Mouse (Mus musculus) kidney, postnatal 0 days (tissue): ENCODE measurements around the gene Vangl1. TPM values are rescaled to one million over a fixed set of nuclear protein-coding genes. Genes with fewer than 3 reads are reported as not detected.
A peak's percentile ranks its signal among the peaks of the same experiment; 100 is the strongest.

Experiments
- ATAC-seq: fragments of 200-750 bp; cut with Nextera tagmentation; replicated peaks from 2 replicates; pipeline ENCODE4 v1.8.0; 2017; ENCODE audit warnings: low read depth, moderate number of reproducible peaks, moderate TSS enrichment, moderate library complexity; ENCODE audit not compliant: low FRiP score
- DNase-seq: peaks from one replicate; pipeline ENCODE4 v3.0.0-alpha.2; 2016; ENCODE audit warnings: low spot score
- H3K27ac ChIP-seq: fragments of 300-500 bp; sonication (generic); 2 replicates; pipeline ENCODE4 v1.5.1; 2014; ENCODE audit warnings: mild to moderate bottlenecking
- H3K27me3 ChIP-seq: fragments of 300-500 bp; sonication (generic); 2 replicates; pipeline ENCODE4 v1.6.1; 2014; ENCODE audit warnings: low read length, mixed read lengths; ENCODE audit not compliant: insufficient read depth
- H3K36me3 ChIP-seq: fragments of 300-500 bp; sonication (generic); 2 replicates; pipeline ENCODE4 v1.6.1; 2014; ENCODE audit warnings: low read length, mixed read lengths; ENCODE audit not compliant: insufficient read depth
- H3K4me1 ChIP-seq: fragments of 300-500 bp; sonication (generic); replicated peaks from 2 replicates; pipeline ENCODE4 v1.6.1; 2014; ENCODE audit warnings: antibody characterized with exemption, low read length, mixed read lengths; ENCODE audit not compliant: insufficient read depth
- H3K4me2 ChIP-seq: fragments of 300-500 bp; sonication (generic); 2 replicates; pipeline ENCODE4 v1.6.1; 2014; ENCODE audit warnings: mild to moderate bottlenecking, low read length, moderate library complexity, mixed read lengths
- H3K4me3 ChIP-seq: fragments of 300-500 bp; sonication (generic); replicated peaks from 2 replicates; pipeline ENCODE4 v1.5.1; 2014; ENCODE audit warnings: low read depth, low read length
- H3K9ac ChIP-seq: fragments of 300-500 bp; sonication (generic); 2 replicates; pipeline ENCODE4 v1.6.1; 2014; ENCODE audit warnings: low read depth, low read length
- H3K9me3 ChIP-seq: fragments of 300-500 bp; sonication (generic); replicated peaks from 2 replicates; pipeline ENCODE4 v1.6.1; 2016; ENCODE audit warnings: low read length, inconsistent platforms, mixed read lengths
- CTCF ChIP-seq: IDR thresholded peaks from 2 replicates; pipeline ENCODE4 v1.5.1; 2016; ENCODE audit warnings: antibody characterized with exemption, low read depth, mild to moderate bottlenecking, moderate library complexity
- WGBS: fragments of 180-500 bp; shearing (Covaris S2); extraction: QIAGEN DNeasy Blood & Tissue Kit; methylation state at CpG from one replicate; pipeline ENCODE4 v1.1.7; 2014; 5-methylcytosine and 5-hydroxymethylcytosine counted together
- polyA plus RNA-seq: library from polyadenylated mRNA; unstranded; fragments of >200 nt; fragmentation: Nextera tagmentation; extraction: Ambion mirVana; gene quantifications from 2 replicates; pipeline ENCODE4 v1.2.1, GENCODE M21; 2015

The Vangl1 gene
- polyA plus RNA-seq, 1 experiment from 2014 or later, result 12.8 TPM

DNA sequence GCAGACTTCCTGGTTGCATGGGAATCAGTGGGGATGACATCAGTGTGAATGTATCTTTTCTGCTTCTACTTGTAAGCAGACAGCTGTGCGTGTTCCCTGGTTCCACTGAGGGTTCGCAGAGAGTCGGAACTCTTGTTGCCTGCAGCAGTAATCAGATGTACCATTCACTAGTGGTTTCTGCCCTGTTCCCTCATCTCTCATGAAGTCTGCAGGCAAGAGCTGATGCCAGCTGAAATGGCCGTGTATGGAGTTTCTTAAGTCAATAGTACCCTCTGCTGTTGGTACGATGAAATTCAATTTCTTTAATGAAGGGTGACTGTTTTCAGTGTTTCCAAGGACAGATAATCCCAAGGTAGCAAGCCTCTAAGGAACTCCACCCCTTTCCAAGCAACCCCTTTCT lies 38.4 kb upstream of the Vangl1 start:
- Histone ChIP-seq H3K9ac (no peak overlapping the region), H3K27ac (no peak overlapping the region), H3K9me3 (no peaks in the 10 kb centered on the region), H3K27me3 (no peaks in the 10 kb centered on the region), H3K4me2 (no peak overlapping the region), H3K4me3 (no peak overlapping the region), H3K4me1 (no peaks in the 10 kb centered on the region), H3K36me3 (no peaks in the 10 kb centered on the region)
- WGBS, result 56% methylated on average over 5 of the region's 5 CpGs
- peak; percentile 59; the same call in 1 of the 2 replicates for ATAC-seq
- TF ChIP-seq CTCF, result peak; percentile 72
- peak; percentile 89 for DNase-seq

- Histone ChIP-seq H3K27ac (no peak overlapping the region), H3K27me3 (no peaks in the 10 kb centered on the region), H3K4me2 (no peak overlapping the region), H3K9me3 (no peaks in the 10 kb centered on the region), H3K9ac (no peak overlapping the region), H3K4me1 (no peaks in the 10 kb centered on the region), H3K4me3 (no peak overlapping the region), H3K36me3 (no peaks in the 10 kb centered on the region)
- ATAC-seq (no peak), DNase-seq (no peak)
- 88% methylated on average over 9 of the region's 9 CpGs for WGBS
- TF ChIP-seq CTCF, result no peak
Observed at GRCm38 (mm10) chr3:102231418-102232134, 27.1 kb upstream of the Vangl1 start.

DNA sequence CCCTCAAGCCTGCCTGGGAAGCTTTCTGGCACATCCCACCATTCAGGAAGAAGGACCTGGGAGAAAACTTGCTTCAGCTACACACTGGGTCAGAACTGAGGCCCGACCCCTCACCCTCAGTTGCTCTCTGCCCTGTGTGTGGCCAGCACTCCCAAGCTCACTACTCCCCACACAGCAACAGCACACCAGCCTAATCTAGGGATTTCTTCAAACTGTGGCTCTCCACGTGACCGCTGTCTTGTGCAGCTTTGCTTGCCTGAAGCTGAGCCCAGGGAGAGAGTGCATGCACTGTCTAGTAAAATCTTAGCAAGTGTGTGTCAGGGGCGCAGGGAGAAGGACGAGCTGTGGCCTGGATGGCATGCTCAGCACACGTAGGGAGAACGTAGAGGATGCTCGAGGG lies 18.3 kb upstream of the Vangl1 start:
- Histone ChIP-seq H3K27ac (no peak overlapping the region), H3K4me1 (no peaks in the 10 kb centered on the region), H3K36me3 (no peaks in the 10 kb centered on the region), H3K9ac (no peak overlapping the region), H3K4me2 (no peak overlapping the region), H3K4me3 (no peak overlapping the region), H3K9me3 (no peaks in the 10 kb centered on the region), H3K27me3 (no peaks in the 10 kb centered on the region)
- DNase-seq, result no peak
- no peak for TF ChIP-seq CTCF
- ATAC-seq, result no peak
- WGBS, result 87% methylated on average over 8 of the region's 8 CpGs

- no peak overlapping the region for H3K27ac ChIP-seq
- TF ChIP-seq CTCF, result no peak
- H3K36me3 ChIP-seq, result no peaks in the 10 kb centered on the region
- no peak overlapping the region for H3K4me2 ChIP-seq
- H3K9me3 ChIP-seq, result no peaks in the 10 kb centered on the region
- H3K27me3 ChIP-seq, result no peaks in the 10 kb centered on the region
- 62% methylated on average over 2 of the region's 2 CpGs for WGBS
- no peaks in the 10 kb centered on the region for H3K4me1 ChIP-seq
- DNase-seq, result no peak
- ATAC-seq, result no peak
- H3K4me3 ChIP-seq, result no peak overlapping the region
- H3K9ac ChIP-seq, result no peak overlapping the region
Observed at GRCm38 (mm10) chr3:102218301-102218700, 13.8 kb upstream of the Vangl1 start.

GRCm38 (mm10) chr3:102214736-102215135 lies 10.2 kb upstream of the Vangl1 start:
- H3K4me2 ChIP-seq, result no peak overlapping the region
- H3K27ac ChIP-seq, result no peak overlapping the region
- H3K9ac ChIP-seq, result no peak overlapping the region
- ATAC-seq, result no peak
- no peak overlapping the region for H3K4me3 ChIP-seq
- no peak for TF ChIP-seq CTCF
- H3K9me3 ChIP-seq, result no peaks in the 10 kb centered on the region
- no peaks in the 10 kb centered on the region for H3K36me3 ChIP-seq
- DNase-seq, result no peak
- no peaks in the 10 kb centered on the region for H3K27me3 ChIP-seq
- H3K4me1 ChIP-seq, result no peaks in the 10 kb centered on the region
- WGBS, result 80% methylated on average over 4 of the region's 4 CpGs

DNA sequence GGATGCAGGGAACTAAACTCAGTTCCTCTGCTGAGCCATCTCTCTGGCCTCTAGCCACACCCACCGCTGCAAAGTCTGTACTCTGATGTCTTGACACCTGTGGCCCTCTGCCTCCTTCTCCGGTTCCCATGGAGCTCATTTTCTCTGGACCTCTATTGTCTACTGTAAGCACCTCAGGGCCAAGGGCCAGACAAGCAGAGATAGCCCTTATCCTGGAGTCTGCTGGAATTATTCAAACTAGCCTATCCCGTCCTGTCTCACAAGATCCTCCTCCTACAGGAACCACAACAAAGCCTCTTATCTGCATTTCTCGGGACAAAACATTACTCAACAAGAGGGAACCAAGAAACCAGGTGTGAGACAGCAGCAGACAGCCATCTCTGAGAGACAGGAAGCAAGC lies 9.8 kb upstream of the Vangl1 start:
- Histone ChIP-seq H3K27me3 (no peaks in the 10 kb centered on the region), H3K4me1 (no peaks in the 10 kb centered on the region), H3K4me2 (no peak overlapping the region), H3K9ac (no peak overlapping the region), H3K36me3 (no peaks in the 10 kb centered on the region), H3K9me3 (no peaks in the 10 kb centered on the region), H3K4me3 (no peak overlapping the region), H3K27ac (no peak overlapping the region)
- no peak for ATAC-seq
- 51% methylated on average over 4 of the region's 4 CpGs for WGBS
- no peak for DNase-seq
- TF ChIP-seq CTCF, result no peak

GRCm38 (mm10) chr3:102212896-102213295 lies 8.4 kb upstream of the Vangl1 start:
- H3K9ac ChIP-seq, result no peak overlapping the region
- H3K9me3 ChIP-seq, result no peaks in the 10 kb centered on the region
- H3K36me3 ChIP-seq, result no peaks in the 10 kb centered on the region
- H3K27ac ChIP-seq, result no peak overlapping the region
- H3K4me1 ChIP-seq, result no peaks in the 10 kb centered on the region
- H3K4me3 ChIP-seq, result no peak overlapping the region
- no peak for TF ChIP-seq CTCF
- no peaks in the 10 kb centered on the region for H3K27me3 ChIP-seq
- H3K4me2 ChIP-seq, result no peak overlapping the region
- ATAC-seq (no peak), DNase-seq (no peak)
- 61% methylated on average over 6 of the region's 6 CpGs for WGBS
